Mouse (Mus musculus) kidney, embryonic 14.5 days (tissue): ENCODE results near the gene Gm9376. TPM values are rescaled to one million over a fixed set of nuclear protein-coding genes. Genes with fewer than 3 reads are reported as not detected.

ENCODE experiments used
- ATAC-seq: fragments of 200-750 bp; cut with Nextera tagmentation; 2 replicates; pipeline ENCODE4 v1.8.0; 2017; ENCODE audit warnings: moderate number of reproducible peaks, mild to moderate bottlenecking, moderate TSS enrichment, moderate library complexity; ENCODE audit not compliant: low FRiP score, low TSS enrichment
- H3K27ac ChIP-seq: fragments of 300-500 bp; sonication (generic); 2 replicates; pipeline ENCODE4 v1.5.1; 2014; ENCODE audit warnings: low read depth, mild to moderate bottlenecking, low read length, moderate library complexity, mixed read lengths
- H3K27me3 ChIP-seq: fragments of 300-500 bp; sonication (generic); 2 replicates; pipeline ENCODE4 v1.6.1; 2014; ENCODE audit warnings: mild to moderate bottlenecking, low read length; ENCODE audit not compliant: control insufficient read depth, insufficient read depth
- H3K36me3 ChIP-seq: fragments of 300-500 bp; sonication (generic); 2 replicates; pipeline ENCODE4 v1.6.1; 2014; ENCODE audit warnings: low read length, mixed read lengths; ENCODE audit not compliant: control insufficient read depth, insufficient read depth
- H3K4me1 ChIP-seq: fragments of 300-500 bp; sonication (generic); 2 replicates; pipeline ENCODE4 v1.6.1; 2014; ENCODE audit warnings: low read length, mixed read lengths; ENCODE audit not compliant: control insufficient read depth, insufficient read depth
- H3K4me2 ChIP-seq: fragments of 300-500 bp; sonication (generic); replicated peaks from 2 replicates; pipeline ENCODE4 v1.6.1; 2014; ENCODE audit warnings: low read depth, mild to moderate bottlenecking, low read length
- H3K4me3 ChIP-seq: fragments of 300-500 bp; sonication (generic); 2 replicates; pipeline ENCODE4 v1.5.1; 2014; ENCODE audit warnings: mild to moderate bottlenecking, low read length
- H3K9ac ChIP-seq: fragments of 300-500 bp; sonication (generic); 2 replicates; pipeline ENCODE4 v1.6.1; 2014; ENCODE audit warnings: low read depth, mild to moderate bottlenecking, low read length, moderate library complexity
- H3K9me3 ChIP-seq: fragments of 300-500 bp; sonication (generic); 2 replicates; pipeline ENCODE4 v1.6.1; 2016; ENCODE audit warnings: low read length; ENCODE audit not compliant: control insufficient read depth
- WGBS: fragments of 180-500 bp; shearing (Covaris S2); extraction: QIAGEN DNeasy Blood & Tissue Kit; methylation state at CpG from one replicate; pipeline ENCODE4 v1.1.7; 2014; 5-methylcytosine and 5-hydroxymethylcytosine counted together
- polyA plus RNA-seq: library from polyadenylated mRNA; unstranded; fragments of >200 nt; fragmentation: Nextera tagmentation; extraction: Ambion mirVana; gene quantifications from 2 replicates; pipeline ENCODE4 v1.2.1, GENCODE M21; 2014

Gene Gm9376
- not detected in 2 replicates for polyA plus RNA-seq

DNA sequence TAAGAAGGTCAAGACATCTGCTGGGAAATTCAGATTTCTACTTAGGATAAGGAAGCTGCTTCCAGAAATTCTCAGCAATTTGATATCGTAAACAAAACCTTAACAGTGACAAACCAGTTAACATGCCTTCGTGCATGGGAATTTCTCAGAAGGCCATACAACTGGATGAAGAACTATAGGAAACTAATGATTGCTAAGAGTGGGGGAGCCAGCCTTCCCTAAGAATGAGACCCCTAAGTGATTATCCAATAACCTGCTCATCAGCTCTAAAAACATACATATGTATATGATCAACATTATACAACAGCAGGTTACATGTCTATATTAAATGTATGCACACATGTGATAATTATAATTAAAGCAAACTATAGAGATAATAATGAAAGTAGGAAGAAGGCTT is at the start of gene Gm9376:
Gene Gm9376, plus strand, starts transcription at position 301 of the 400 bp plus-strand sequence.
- Histone ChIP-seq H3K9ac (no peak within 1 kb of the TSS), H3K27me3 (no peaks in the 10 kb centered on the region), H3K4me3 (no peak within 1 kb of the TSS), H3K9me3 (no peaks in the 10 kb centered on the region), H3K36me3 (no peaks in the 10 kb centered on the region), H3K27ac (no peak within 1 kb of the TSS), H3K4me1 (no peaks in the 10 kb centered on the region), H3K4me2 (no peak within 1 kb of the TSS)
- 91% methylated on average over 2 of the region's 2 CpGs for WGBS
- no peak for ATAC-seq

DNA sequence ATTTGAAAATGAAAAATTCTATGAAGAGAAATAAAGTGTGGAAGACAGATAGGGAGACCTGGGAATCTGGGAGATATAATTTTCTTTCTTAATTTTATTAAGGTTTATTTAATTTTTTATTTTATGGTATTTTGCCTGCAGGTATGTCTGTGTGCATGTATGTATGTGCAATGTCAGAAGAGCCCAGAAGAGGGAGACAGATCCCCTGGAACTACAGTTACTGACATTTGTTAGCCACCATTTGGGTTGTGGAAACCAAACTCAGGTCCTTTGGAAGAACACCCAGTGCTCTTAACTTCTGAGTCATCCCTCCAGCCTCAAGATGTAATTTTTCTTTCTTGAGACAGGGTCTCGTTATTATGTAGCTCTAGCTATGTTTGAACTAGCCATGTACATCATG is 45.9 kb upstream of the Gm9376 start:
- no peak overlapping the region for H3K4me2 ChIP-seq
- no peak overlapping the region for H3K9ac ChIP-seq
- peaks cover 33% of the 10 kb centered on the region for H3K27me3 ChIP-seq
- 86% methylated on average over 1 of the region's 1 CpGs for whole genome bisulfite sequencing
- no peak overlapping the region for H3K4me3 ChIP-seq
- peaks cover 3% of the 10 kb centered on the region; the same call in 1 of the 2 replicates for H3K9me3 ChIP-seq
- H3K36me3 ChIP-seq, result no peaks in the 10 kb centered on the region
- no peak overlapping the region for H3K27ac ChIP-seq
- no peak for ATAC-seq
- H3K4me1 ChIP-seq, result 0 out of 2 replicates have a peak, but pooled peaks cover 1% of the 10 kb centered on the region

DNA sequence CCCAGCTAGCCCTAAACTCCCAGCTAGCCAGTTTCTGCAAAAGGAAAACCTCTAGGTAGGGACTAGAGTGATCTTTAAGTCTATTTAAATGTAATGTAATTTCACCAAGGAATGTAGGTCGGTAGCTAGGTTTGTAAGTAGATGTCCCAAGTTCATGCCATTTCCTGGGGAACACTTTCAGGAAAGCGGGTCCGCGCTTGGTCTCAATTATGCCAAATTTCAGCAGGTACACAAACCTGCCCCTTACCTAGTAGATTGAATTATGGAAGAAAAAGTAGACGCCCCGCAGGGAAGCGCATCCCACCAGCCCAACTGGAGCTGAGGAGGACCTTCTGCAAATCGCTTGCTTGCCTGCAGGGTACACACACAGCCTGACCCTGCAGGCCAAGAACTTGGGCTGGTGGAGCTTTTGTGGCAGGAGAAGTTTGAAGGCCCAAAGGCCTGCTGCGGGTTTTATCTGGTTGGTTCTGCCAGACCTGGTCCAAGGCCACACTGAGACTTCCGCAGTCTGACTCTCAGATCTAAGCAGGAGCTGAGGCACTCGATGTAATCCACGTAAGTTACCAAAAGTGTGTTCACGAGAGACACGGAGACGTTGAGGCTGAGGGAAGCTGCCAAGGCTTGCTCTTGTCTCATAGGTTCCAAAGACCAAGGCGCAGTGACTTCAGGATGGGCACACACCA is 41.6 kb upstream of the Gm9376 start:
- no peak overlapping the region for H3K4me3 ChIP-seq
- ATAC-seq, result no peak

DNA sequence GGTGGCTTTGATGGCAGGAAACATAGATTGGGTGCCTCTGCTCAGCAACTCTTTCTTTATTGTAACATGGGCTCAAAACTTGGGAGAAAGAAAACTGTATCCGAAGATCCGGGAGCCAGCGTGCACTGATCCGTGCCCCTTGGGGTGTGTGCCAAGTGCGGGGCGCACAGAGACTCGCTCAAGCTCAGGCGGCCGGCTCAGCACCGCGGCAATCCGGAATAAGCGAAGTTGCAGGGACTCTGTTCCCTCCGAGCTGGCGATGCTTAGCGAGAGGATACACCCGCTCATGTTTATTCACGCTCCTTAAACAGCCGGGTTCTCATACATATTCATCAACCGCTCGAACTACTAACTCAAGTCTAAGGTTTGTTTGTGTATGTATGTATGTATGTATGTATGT is 40.8 kb upstream of the Gm9376 start:
- Histone ChIP-seq H3K27me3 (peaks cover 73% of the 10 kb centered on the region), H3K9ac (no peak overlapping the region), H3K4me1 (0 out of 2 replicates have a peak, but pooled peaks cover 3% of the 10 kb centered on the region), H3K4me3 (no peak overlapping the region; the same call in 1 of the 2 replicates), H3K36me3 (no peaks in the 10 kb centered on the region), H3K9me3 (peaks cover 3% of the 10 kb centered on the region; the same call in 1 of the 2 replicates), H3K4me2 (peak overlapping the region; percentile 5; the same call in 1 of the 2 replicates), H3K27ac (no peak overlapping the region)
- ATAC-seq, result no peak
- under 1% methylated on average over 21 of the region's 21 CpGs for WGBS

More for the DNA sequence above, 41.6 kb upstream of the Gm9376 start:
- Histone ChIP-seq H3K4me2 (no peak overlapping the region), H3K4me1 (0 out of 2 replicates have a peak, but pooled peaks cover 3% of the 10 kb centered on the region), H3K27me3 (peaks cover 71% of the 10 kb centered on the region), H3K27ac (no peak overlapping the region), H3K9me3 (peaks cover 3% of the 10 kb centered on the region; the same call in 1 of the 2 replicates), H3K9ac (no peak overlapping the region), H3K36me3 (no peaks in the 10 kb centered on the region)
- WGBS, result 9% methylated on average over 16 of the region's 16 CpGs

DNA sequence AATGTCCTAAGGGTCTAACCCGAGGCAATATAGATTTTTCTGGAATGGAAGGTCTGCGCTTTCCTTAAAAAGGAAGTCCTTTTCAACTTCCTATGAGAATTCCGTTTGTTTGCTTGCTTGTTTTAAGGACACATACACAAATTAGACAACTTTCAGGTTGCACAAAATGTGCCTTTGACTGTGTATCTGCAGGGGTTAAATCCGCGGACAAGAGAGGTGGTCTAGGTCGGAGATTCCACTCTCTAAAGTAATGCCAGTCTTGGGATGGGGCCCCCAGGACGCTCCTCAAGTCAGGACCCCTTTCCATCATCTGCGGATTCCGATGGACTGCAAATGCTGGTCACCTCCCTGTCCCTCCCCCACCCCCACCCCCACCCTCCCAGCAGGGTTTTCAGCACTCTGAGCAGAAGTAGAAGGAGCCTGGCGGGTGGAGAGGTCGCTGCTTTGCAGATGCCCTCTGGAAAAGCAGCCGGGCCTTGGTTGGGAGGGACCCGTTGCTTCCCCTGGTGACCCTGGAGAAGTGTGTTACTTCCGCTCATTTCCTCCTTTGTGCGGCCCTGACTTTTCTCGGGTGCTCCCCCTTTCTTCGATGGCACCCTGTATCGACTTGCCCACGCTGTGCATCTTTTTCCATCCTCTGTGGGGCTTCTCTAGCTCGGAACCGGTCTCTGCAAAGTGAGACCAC is 40.1 kb upstream of the Gm9376 start:
- Histone ChIP-seq H3K9me3 (no peaks in the 10 kb centered on the region), H3K36me3 (no peaks in the 10 kb centered on the region), H3K4me1 (0 out of 2 replicates have a peak, but pooled peaks cover 3% of the 10 kb centered on the region), H3K27me3 (peaks cover 80% of the 10 kb centered on the region), H3K27ac (no peak overlapping the region), H3K4me3 (no peak overlapping the region), H3K4me2 (no peak overlapping the region), H3K9ac (no peak overlapping the region)
- no peak for ATAC-seq
- 2% methylated on average over 21 of the region's 21 CpGs for WGBS

DNA sequence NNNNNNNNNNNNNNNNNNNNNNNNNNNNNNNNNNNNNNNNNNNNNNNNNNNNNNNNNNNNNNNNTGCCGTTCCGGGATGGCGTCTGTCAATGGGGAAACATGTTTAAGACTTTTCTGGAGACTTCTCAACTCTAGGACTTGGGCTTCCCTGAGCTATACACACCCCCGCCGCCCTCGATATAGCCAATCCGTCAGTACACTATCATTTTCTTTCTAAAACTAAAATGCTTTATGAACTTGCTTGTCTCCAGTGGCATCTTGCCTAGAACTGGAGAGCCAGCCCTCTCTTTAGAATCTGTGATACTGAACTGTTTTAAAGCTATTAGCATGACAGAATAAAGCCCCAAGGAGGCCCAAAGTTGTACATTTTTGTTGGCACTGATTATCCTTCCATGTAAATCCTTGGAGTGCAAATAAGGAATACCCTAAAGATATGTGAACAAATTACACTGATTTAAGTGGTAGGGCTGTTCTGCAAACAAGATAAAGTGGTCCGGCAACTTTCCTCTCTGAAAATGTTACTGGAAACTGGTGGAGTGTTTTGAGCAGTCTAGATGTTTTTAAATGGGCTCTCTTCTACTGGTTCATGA is 34.3 kb upstream of the Gm9376 start:
- Histone ChIP-seq H3K4me2 (no peak overlapping the region), H3K4me1 (peaks cover 21% of the 10 kb centered on the region), H3K27ac (no peak overlapping the region), H3K9ac (no peak overlapping the region), H3K4me3 (no peak overlapping the region), H3K36me3 (no peaks in the 10 kb centered on the region), H3K27me3 (peaks cover 85% of the 10 kb centered on the region), H3K9me3 (no peaks in the 10 kb centered on the region)
- no peak for ATAC-seq
- WGBS, result 1% methylated on average over 8 of the region's 8 CpGs

DNA sequence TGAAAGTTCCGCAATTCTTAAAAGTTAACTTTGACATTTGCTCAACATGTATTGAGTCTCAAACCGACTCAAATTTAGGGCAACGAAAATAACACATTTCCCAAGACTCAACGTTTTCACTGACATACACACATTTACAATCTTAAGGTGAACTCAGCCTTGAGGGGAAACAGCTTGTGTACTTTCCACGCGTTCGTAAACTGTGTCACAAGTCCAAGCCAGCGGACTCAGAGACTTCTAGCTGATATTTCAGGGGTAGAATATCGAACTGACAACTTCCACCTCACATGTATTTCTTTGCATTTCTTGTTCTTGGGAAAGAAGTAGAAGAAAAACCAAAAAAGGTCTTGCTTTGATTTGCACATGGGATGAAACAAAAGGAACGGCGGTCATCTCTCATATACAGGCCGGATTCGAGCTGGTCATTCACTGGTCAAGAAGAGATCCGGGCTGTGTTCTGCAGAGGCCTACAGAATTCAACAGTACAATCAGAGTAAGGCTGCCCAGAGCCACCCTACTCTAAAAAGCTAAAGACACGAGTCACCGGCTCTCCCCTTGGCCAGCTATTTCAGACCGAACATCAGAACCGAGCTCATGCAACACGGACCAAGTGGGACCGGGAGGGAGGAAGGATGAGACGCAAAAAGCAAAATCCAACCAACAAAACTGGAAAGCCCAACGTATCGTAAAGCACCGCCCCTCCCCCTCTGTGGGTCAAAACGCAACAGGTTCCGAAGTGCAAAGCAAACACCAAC is 32.8 kb upstream of the Gm9376 start:
- Histone ChIP-seq H3K36me3 (no peaks in the 10 kb centered on the region), H3K4me1 (peaks cover 21% of the 10 kb centered on the region), H3K27ac (no peak overlapping the region), H3K27me3 (peaks cover 83% of the 10 kb centered on the region), H3K9ac (no peak overlapping the region), H3K4me2 (no peak overlapping the region), H3K4me3 (no peak overlapping the region; the same call in 1 of the 2 replicates), H3K9me3 (no peaks in the 10 kb centered on the region)
- no peak for ATAC-seq
- WGBS, result 2% methylated on average over 26 of the region's 26 CpGs

DNA sequence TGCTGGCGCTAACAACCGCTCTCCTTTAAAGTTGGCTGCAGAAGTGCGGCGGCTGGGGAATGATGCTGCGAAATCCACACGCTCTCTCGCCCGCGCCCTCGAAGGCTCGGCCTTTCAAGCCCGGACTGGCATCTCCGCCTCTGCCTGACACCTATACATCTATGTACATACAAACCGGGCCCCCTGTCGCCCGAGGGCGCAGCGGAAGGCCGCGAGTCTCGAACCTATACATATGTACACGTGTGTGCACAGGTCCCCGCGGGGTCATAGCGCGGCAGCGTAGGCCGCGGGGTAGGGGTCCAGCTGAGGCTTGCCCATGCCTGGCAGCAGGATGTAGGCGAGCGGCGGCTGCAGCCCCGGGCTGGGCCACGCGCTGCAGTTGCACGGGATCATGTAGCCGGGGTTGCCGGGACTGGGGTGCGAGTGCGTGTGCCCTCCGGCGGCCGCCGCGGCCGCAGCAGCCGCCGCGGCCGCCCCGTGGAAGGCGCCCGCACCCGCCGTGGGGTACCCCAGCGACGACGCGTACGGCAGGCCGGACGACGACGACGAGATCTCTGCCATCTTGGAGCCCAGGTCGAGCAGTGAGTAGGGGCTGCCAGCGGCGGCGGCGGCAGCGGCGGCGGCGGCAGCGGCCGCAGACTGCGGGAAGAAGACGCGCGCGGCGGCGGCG is 32.1 kb upstream of the Gm9376 start:
- Histone ChIP-seq H3K27ac (no peak overlapping the region), H3K9me3 (no peaks in the 10 kb centered on the region), H3K36me3 (no peaks in the 10 kb centered on the region), H3K4me1 (peaks cover 21% of the 10 kb centered on the region), H3K27me3 (peaks cover 83% of the 10 kb centered on the region), H3K9ac (no peak overlapping the region), H3K4me3 (peak overlapping the region; percentile 52), H3K4me2 (peak overlapping the region; percentile 94)
- under 1% methylated on average over 65 of the region's 84 CpGs for WGBS
- ATAC-seq, result no peak
